Mouse (Mus musculus): Measurements from ENCODE around the gene Pip4k2a. TPM values are rescaled to one million over a fixed set of nuclear protein-coding genes. Genes with fewer than 3 reads are reported as not detected.

Gene Pip4k2a
- polyA plus RNA-seq, 1 experiment from 2014 or later: 12.7 TPM

DNA sequence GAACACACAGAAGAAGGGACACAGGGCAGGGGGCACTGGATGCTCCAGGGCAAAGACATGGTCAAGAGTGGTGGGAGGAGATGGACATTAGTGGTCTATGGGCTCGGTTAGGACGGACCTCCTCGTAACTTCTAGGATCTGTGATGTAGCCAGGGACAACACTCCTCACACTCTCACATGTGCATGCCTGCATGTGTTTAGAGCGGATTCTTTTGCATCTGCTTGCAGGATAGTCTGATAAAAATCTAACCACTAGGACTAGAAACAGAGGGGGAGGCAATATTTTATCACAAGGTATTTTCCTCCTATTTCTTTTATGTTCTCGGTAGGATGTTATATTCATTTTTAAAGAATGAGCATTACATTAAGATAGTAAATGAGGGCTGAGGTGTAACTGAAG, 38.4 kb downstream of the Pip4k2a start:
- no peak for ATAC-seq (ENCODE audit: low read depth)
- WGBS: 93% methylated on average over 5 of the region's 5 CpGs
- no peak overlapping the region for H3K4me2 ChIP-seq
- no peak overlapping the region for H3K4me3 ChIP-seq
- H3K27ac ChIP-seq (replicated peaks): no peak overlapping the region
- no peaks in the 10 kb centered on the region for H3K36me3 ChIP-seq
- no peaks in the 10 kb centered on the region for H3K27me3 ChIP-seq
- H3K9ac ChIP-seq: no peak overlapping the region
- H3K4me1 ChIP-seq (replicated peaks): peaks cover 17% of the 10 kb centered on the region
- no peaks in the 10 kb centered on the region for H3K9me3 ChIP-seq

DNA sequence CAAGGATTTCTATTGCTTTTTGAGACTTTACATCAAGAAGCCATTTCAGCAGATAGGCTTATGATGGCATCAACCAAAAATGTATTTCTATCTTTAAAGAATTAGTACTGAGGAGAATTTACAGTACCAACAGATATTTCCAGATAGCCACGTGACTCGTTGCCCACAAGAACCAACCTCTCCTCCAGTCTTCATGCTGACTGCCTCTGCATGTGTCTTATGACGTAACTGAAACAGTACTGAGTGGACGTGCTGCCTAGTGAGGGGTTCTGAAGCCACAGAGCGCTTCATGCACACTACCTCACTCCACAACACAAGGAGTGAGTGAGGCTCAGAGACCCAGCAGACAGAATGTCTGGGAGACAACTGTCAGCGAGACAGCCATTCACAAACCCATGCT, 38.9 kb downstream of the Pip4k2a start:
- Histone ChIP-seq H3K4me2 (no peak overlapping the region), H3K27me3 (no peaks in the 10 kb centered on the region), H3K4me3 (no peak overlapping the region), H3K4me1 (replicated peaks) (peaks cover 17% of the 10 kb centered on the region), H3K9me3 (no peaks in the 10 kb centered on the region), H3K27ac (replicated peaks) (no peak overlapping the region), H3K36me3 (no peaks in the 10 kb centered on the region), H3K9ac (no peak overlapping the region)
- no peak for ATAC-seq (ENCODE audit: low read depth)
- 93% methylated on average over 6 of the region's 6 CpGs for WGBS

DNA sequence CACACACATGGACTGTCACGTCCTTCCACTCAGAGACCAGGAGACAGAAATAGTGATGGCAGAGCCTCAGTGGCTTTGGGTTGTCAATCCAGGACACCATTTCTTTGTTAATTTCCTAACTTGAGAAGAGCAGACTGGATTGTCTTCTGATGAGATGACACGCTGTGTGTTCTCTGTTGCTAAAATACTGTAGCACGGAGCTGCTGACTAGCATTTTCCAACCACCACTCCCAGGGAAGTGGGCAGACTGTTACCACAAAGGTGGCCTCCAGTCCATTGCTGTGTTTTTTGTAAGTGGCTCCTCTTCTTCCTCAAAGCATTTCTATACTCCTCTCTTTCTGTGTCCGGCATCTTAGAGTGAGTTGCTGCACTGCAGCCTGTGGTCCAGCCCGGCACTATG, 39.4 kb downstream of the Pip4k2a start:
- H3K4me1 ChIP-seq (replicated peaks): peaks cover 17% of the 10 kb centered on the region
- H3K27ac ChIP-seq (replicated peaks): no peak overlapping the region
- no peak overlapping the region for H3K4me2 ChIP-seq
- H3K27me3 ChIP-seq: no peaks in the 10 kb centered on the region
- H3K9ac ChIP-seq: no peak overlapping the region
- ATAC-seq (ENCODE audit: low read depth): no peak
- H3K4me3 ChIP-seq: no peak overlapping the region
- WGBS: 92% methylated on average over 5 of the region's 5 CpGs
- no peaks in the 10 kb centered on the region for H3K36me3 ChIP-seq
- no peaks in the 10 kb centered on the region for H3K9me3 ChIP-seq

DNA sequence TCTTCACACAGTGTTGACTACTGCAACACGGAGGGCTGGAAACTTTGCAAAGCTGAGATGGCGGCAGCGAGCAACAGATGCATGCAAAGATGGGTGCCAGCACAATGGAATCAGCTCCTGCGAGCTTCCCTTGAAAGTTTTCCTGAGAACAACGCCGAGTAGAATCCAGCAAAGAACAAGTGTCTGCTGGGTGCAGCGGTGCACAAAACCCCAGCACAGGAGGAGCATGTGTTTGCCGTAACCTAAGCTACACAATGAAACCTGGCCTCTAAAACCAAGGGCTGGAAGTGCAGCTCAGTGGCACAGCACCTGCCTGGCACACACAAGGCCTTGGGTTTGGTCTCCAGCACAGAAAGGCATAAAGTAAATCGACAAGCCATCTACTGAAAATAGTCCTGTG, 39.9 kb downstream of the Pip4k2a start:
- Histone ChIP-seq H3K9ac (no peak overlapping the region), H3K27me3 (no peaks in the 10 kb centered on the region), H3K4me2 (no peak overlapping the region), H3K36me3 (no peaks in the 10 kb centered on the region), H3K4me1 (replicated peaks) (peaks cover 21% of the 10 kb centered on the region), H3K27ac (replicated peaks) (no peak overlapping the region), H3K4me3 (no peak overlapping the region), H3K9me3 (no peaks in the 10 kb centered on the region)
- ATAC-seq (ENCODE audit: low read depth): no peak
- WGBS: 85% methylated on average over 9 of the region's 9 CpGs

DNA sequence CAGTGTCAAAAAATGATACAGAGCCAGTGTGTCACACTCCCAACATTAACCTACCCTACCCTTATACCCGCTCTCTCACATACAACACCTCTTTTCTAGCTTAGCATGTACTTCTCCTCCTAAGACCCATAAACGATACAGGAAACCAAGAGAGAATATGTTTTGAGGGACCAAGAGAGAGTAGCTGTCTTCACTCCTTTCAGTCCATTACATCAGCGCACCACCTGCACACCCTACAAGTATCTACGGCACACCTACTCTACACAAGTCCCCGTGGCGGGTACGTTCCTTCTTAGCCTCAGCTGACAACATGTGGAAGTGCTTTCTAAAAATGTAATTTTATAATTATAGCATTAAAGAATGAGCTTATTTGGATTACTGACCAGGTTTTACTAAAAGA, 40.5 kb downstream of the Pip4k2a start:
- Histone ChIP-seq H3K4me2 (no peak overlapping the region), H3K27ac (replicated peaks) (no peak overlapping the region), H3K36me3 (no peaks in the 10 kb centered on the region), H3K4me1 (replicated peaks) (peaks cover 22% of the 10 kb centered on the region), H3K4me3 (no peak overlapping the region), H3K9me3 (no peaks in the 10 kb centered on the region), H3K27me3 (no peaks in the 10 kb centered on the region), H3K9ac (no peak overlapping the region)
- 93% methylated on average over 7 of the region's 7 CpGs for WGBS
- no peak for ATAC-seq (ENCODE audit: low read depth)

DNA sequence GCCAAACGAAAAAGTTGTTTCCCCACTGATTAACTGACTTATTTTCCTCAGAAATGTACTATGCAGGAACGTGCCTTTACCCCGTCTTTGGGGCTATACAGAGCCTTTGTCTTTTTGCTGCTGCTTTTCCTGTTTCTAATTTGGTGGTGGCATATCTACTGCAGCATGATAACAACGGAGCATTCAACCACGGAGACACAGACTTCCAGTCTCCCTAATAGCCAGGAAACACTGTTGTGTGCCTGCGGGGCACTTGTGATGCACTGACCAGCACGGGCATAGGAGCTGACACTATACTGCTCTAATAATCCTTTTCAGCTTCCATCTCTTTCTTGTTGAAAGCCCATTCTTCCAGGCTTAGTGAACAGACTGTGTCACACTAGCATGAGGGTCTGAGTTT, 41.0 kb downstream of the Pip4k2a start:
- ATAC-seq (ENCODE audit: low read depth): no peak
- no peaks in the 10 kb centered on the region for H3K9me3 ChIP-seq
- H3K9ac ChIP-seq: no peak overlapping the region
- H3K36me3 ChIP-seq: no peaks in the 10 kb centered on the region
- peaks cover 27% of the 10 kb centered on the region for H3K4me1 ChIP-seq (replicated peaks)
- H3K27ac ChIP-seq (replicated peaks): no peak overlapping the region
- no peaks in the 10 kb centered on the region for H3K27me3 ChIP-seq
- H3K4me2 ChIP-seq: no peak overlapping the region
- WGBS: 70% methylated on average over 7 of the region's 7 CpGs
- H3K4me3 ChIP-seq: no peak overlapping the region

DNA sequence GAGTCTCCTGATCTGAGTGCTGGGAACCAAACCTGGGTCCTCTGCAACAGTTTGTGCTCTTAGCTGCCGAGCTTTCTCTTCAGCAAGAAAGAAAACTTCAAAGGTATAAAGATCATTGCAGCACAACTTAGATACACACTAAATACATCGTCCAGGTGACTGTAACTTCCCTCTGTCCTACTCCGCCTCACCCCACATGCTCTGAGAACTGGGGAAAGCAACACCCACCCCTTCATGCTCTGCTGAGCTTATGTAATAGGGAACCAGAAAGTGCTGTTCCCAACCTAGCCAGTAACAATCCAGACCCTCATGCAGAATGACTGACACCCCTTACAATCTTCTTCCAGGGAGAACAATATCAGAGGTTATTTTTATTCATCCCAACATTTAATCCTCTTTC, 41.5 kb downstream of the Pip4k2a start:
- Histone ChIP-seq H3K27me3 (no peaks in the 10 kb centered on the region), H3K9ac (no peak overlapping the region), H3K36me3 (no peaks in the 10 kb centered on the region), H3K4me2 (no peak overlapping the region), H3K9me3 (no peaks in the 10 kb centered on the region), H3K4me3 (no peak overlapping the region), H3K27ac (replicated peaks) (no peak overlapping the region), H3K4me1 (replicated peaks) (peaks cover 25% of the 10 kb centered on the region)
- WGBS: 88% methylated on average over 3 of the region's 3 CpGs
- no peak for ATAC-seq (ENCODE audit: low read depth)

DNA sequence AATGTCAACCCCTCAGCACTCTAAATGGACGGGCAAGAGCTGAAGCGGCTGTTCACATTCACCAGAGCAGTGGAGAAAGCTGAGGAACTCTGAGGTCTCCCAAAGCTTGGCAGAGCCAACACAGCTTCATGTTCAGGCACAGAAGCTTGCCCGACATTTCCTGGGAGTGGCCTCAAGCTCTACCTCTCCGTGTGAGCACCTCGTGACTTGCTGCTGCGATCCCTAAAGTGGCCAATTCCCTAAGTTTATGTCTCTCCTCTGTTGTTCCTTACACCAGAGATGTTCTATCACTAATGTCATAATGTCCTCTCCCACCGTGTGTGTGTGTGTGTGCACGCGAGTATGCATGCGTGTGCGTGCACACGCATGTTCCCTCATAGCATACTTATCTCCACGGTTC, 42.3 kb downstream of the Pip4k2a start:
- no peak overlapping the region for H3K4me3 ChIP-seq
- H3K27me3 ChIP-seq: no peaks in the 10 kb centered on the region
- no peak for ATAC-seq (ENCODE audit: low read depth)
- H3K4me1 ChIP-seq (replicated peaks): peaks cover 18% of the 10 kb centered on the region
- no peak overlapping the region for H3K4me2 ChIP-seq
- no peak overlapping the region for H3K27ac ChIP-seq (replicated peaks)
- no peak overlapping the region for H3K9ac ChIP-seq
- H3K36me3 ChIP-seq: no peaks in the 10 kb centered on the region
- 92% methylated on average over 13 of the region's 13 CpGs for WGBS
- no peaks in the 10 kb centered on the region for H3K9me3 ChIP-seq

DNA sequence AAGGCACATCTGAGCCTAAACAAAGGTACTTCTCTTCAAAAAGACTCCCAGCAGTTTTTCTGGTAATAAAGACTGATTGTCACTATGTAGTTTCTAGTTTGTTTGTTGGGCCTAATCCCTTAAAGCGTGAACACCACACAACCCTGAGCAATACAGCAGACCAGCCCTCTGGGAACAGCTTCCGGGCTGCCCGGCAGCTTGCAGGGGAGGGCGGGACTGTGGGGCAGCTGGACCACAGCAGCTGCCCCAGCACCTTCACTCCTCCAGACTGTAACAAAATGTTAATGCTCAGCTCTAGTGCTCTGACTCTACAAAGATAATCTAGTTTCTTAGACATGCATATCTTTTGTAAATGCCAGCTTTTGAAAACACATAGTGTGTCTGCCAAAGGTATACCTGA, 42.9 kb downstream of the Pip4k2a start:
- Histone ChIP-seq H3K4me2 (no peak overlapping the region), H3K4me3 (no peak overlapping the region), H3K4me1 (replicated peaks) (peaks cover 11% of the 10 kb centered on the region; the same call in 1 of the 2 replicates), H3K9ac (no peak overlapping the region), H3K27ac (replicated peaks) (no peak overlapping the region), H3K36me3 (no peaks in the 10 kb centered on the region), H3K9me3 (no peaks in the 10 kb centered on the region), H3K27me3 (no peaks in the 10 kb centered on the region)
- no peak for ATAC-seq (ENCODE audit: low read depth)
- WGBS: 34% methylated on average over 4 of the region's 4 CpGs

DNA sequence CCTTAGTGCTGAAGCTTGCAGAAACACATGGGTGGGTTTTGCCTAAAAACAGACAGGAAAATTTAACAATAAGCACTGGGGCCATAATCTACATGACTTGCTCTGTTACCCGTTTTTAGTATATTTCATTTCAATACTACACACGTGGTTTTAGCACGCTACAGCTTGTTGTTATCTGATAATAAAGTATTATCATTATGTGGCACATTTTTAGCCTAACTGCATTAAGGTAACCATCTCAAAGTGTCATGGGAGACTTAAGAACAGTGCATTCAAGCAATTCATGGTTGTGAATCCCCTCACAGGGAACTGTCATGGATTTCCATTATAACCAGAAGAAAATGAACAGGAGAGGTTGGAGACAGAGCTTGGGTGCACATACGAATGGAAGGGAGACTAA, 43.5 kb downstream of the Pip4k2a start:
- H3K4me1 ChIP-seq (replicated peaks): peaks cover 11% of the 10 kb centered on the region; the same call in 1 of the 2 replicates
- no peak overlapping the region for H3K4me2 ChIP-seq
- H3K4me3 ChIP-seq: no peak overlapping the region
- ATAC-seq (ENCODE audit: low read depth): no peak
- 82% methylated on average over 4 of the region's 4 CpGs for WGBS
- no peak overlapping the region for H3K27ac ChIP-seq (replicated peaks)
- no peaks in the 10 kb centered on the region for H3K27me3 ChIP-seq
- no peaks in the 10 kb centered on the region for H3K36me3 ChIP-seq
- no peaks in the 10 kb centered on the region for H3K9me3 ChIP-seq
- H3K9ac ChIP-seq: no peak overlapping the region

DNA sequence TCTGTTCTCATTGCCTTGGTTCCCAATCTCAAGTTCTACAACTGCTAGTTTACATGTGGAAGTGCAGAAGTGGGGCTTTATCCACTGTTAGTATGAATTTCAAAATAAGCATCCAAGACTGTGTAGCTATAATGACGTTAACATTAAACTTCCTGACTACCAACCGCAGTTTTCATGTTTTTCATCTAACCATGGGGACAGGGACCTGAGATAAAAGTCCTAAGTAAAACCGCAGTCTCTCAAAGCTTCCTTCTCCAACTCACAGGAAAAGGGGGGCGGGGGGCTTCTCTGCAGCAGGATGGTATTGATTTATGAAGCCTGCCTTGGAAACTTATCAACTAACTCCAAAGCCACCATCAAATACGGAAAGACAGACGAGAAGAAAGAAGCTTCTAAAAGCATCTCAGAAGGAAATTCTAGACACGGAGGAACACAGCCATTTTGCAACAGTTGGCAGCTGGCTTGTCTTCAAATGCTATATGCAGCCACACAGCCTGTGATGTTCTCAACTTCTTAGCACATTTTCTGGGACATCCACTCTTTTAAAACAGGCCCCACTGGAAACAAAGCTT, 45.7 kb downstream of the Pip4k2a start:
- Histone ChIP-seq H3K36me3 (no peaks in the 10 kb centered on the region), H3K27me3 (no peaks in the 10 kb centered on the region), H3K4me1 (replicated peaks) (peaks cover 11% of the 10 kb centered on the region; the same call in 1 of the 2 replicates), H3K4me3 (no peak overlapping the region), H3K9me3 (no peaks in the 10 kb centered on the region), H3K4me2 (no peak overlapping the region), H3K27ac (replicated peaks) (no peak overlapping the region), H3K9ac (no peak overlapping the region)
- 63% methylated on average over 7 of the region's 7 CpGs for WGBS
- ATAC-seq (ENCODE audit: low read depth): no peak

DNA sequence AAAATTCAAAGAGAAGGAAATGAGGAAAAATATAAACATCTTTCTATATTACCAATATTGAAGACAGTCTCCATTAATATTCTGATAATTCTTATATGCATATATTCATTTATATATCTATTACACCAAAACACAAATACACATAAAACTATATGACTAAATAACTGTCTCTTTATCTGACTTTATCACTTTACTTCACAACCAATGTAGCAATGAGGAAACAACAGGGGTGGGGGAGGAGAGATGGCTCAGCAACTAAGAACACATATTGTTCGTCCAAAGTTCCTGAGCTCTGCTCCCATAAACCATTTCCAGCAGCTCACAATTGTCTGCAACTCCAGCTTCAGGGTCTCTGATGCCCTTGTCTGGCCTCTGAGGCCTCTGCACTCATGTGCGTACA, 47.2 kb downstream of the Pip4k2a start:
- no peaks in the 10 kb centered on the region for H3K36me3 ChIP-seq
- WGBS: 54% methylated on average over 2 of the region's 2 CpGs
- H3K9me3 ChIP-seq: no peaks in the 10 kb centered on the region
- H3K4me3 ChIP-seq: no peak overlapping the region
- H3K4me2 ChIP-seq: no peak overlapping the region
- no peak overlapping the region for H3K9ac ChIP-seq
- H3K4me1 ChIP-seq (replicated peaks): peaks cover 11% of the 10 kb centered on the region; the same call in 1 of the 2 replicates
- no peak overlapping the region for H3K27ac ChIP-seq (replicated peaks)
- no peaks in the 10 kb centered on the region for H3K27me3 ChIP-seq
- no peak for ATAC-seq (ENCODE audit: low read depth)

DNA sequence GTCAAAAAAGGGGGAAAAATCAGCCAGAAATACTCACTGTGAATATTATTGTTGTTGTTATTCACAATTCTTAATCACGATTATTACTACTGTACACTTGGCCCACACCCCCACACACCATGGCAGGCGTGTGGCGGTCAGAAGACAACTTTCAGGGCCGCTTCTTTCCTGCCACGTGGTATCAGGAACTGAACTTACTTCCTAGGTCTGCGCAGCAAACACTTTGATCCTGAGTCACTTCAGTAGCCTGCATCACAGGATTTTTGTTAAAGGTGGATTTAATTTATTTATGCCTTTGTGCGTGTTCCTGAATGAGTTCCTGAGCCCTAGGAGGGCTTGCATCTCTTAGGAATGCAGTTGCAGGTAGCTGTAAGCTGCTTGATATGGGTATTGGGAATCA, 49.2 kb downstream of the Pip4k2a start:
- H3K9me3 ChIP-seq: no peaks in the 10 kb centered on the region
- H3K27ac ChIP-seq (replicated peaks): no peak overlapping the region
- no peak overlapping the region for H3K4me3 ChIP-seq
- ATAC-seq (ENCODE audit: low read depth): no peak
- 83% methylated on average over 7 of the region's 7 CpGs for WGBS
- H3K9ac ChIP-seq: no peak overlapping the region
- H3K4me2 ChIP-seq: no peak overlapping the region
- H3K27me3 ChIP-seq: no peaks in the 10 kb centered on the region
- H3K36me3 ChIP-seq: no peaks in the 10 kb centered on the region
- 0 out of 2 replicates have a peak, but pooled peaks cover 11% of the 10 kb centered on the region for H3K4me1 ChIP-seq (replicated peaks)

Data from neural tube, embryonic 13.5 days (tissue).